Mouse (Mus musculus): ENCODE measurements around the gene Shisa8. TPM values are rescaled to one million over a fixed set of nuclear protein-coding genes. Genes with fewer than 3 reads are reported as not detected.

The Shisa8 gene
- polyA plus RNA-seq, 1 experiment from 2014 or later, result 0.45 TPM

DNA sequence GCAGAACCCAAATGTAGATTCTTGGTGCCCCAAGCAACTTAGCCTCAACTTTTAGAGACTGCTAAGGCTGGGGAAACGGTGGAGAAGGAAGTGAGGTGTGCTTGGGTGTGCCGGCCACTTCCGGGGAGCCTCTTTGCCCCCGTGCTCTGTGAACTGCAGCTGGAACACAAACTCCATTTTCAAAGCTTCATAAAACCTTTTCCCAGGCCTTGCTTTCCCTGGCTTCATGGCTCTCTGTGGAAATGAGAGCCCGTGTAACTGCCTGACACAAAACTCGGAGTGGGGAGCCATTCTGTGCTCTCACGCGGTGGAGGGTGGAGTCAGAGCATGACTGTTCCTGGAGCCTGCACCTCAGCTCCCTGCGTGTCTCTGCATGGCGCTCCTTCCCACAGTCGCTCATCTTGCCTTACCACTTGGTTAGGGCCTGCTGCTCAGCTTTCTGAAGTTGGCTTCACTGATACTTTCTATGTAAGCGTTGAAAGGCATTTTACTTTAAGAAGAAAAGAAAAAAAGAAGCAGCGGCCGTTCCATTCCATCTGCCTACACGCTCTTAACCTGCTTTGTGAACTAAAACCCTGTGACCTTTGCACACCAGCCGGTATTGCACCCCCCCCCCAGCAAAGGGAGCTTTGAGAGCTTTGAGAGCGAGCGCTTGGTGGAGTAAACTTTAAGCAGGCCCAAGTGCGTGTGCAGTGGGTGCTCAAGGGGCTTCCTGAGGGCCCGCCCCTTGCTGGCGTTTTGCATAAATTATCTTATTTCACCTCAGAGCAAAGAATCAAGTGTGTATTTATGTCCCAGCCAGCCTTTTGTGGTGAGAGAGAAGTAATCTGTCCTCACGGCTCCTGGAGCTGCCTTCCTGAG, 46.1 kb downstream of the Shisa8 start:
- Histone ChIP-seq H3K9me3 (replicated peaks) (no peaks in the 10 kb centered on the region), H3K36me3 (peaks cover 17% of the 10 kb centered on the region), H3K9ac (0 out of 2 replicates have a peak overlapping the region, but pooled peaks have one; percentile 1), H3K27me3 (no peaks in the 10 kb centered on the region), H3K4me1 (peaks cover 66% of the 10 kb centered on the region), H3K4me3 (replicated peaks) (peak overlapping the region; percentile 5; the same call in 1 of the 2 replicates), H3K27ac (peak overlapping the region; percentile 93), H3K4me2 (peak overlapping the region; percentile 48)
- ATAC-seq (replicated peaks; ENCODE audit: low FRiP score), result 0 out of 2 replicates have a peak, but pooled peaks have one; percentile 50
- WGBS, result 34% methylated on average over 22 of the region's 22 CpGs

DNA sequence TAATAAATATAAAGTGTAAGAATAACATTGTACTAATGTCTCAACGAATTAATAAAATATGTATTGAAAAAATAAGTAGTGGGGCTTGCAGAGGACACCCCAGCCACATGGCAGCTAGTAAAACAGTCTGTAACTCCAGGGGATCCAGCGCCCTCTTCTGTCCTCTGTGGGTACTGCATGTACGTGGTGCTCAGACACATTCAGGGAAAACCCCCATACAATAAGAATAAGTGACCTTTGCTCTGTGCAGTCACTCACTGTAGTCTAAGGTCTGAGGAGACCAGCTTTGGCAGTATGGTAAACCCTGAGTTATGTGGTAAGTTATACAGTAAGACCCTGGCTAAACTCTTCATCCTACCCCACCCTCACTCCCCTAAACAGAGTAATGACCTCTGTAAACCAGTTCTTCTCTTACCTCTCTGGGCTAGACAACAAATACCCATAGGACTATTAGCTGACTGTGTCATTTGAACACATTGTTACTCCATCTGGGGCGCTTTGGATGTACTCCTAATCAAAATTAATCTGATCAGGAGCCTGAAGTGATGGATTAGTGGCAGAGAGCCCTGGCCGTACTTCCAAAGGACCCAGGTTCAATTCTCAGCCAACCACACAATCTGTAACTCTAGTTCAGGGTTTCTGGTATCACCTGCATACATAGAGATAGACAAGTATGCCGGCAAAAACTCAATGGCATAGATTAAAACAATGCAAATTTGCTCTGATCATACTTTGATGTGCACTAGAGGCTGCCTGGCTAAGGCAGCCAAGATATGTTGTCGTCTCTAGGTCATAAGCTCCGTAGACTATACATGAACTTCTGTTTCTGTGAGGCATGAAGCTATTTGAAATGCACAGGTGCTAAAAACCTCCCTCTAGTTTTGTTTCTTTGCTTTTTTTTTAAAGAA, 47.0 kb downstream of the Shisa8 start:
- no peak for ATAC-seq (replicated peaks; ENCODE audit: low FRiP score)
- peaks cover 75% of the 10 kb centered on the region for H3K4me1 ChIP-seq

DNA sequence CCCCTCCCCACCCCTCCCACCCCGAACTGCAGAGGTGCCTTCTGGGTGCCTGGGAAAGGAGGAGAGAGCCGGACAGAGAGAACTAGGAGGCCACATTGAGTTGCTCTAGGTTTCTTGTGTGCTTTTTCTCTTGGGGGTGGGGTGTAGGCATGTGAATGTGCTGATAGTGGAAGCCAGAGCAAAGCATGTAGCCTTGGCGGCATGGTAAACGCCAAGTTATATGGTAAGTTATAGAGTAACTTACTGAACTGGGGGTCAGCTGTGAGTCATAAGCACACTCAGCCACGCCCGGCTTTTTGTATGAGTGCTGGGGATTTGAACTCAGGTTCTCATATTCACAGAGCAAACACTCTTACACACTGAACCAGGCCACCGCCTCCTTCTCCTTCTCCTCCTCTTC, 48.1 kb downstream of the Shisa8 start:
- no peaks in the 10 kb centered on the region for H3K36me3 ChIP-seq
- H3K9ac ChIP-seq, result no peak overlapping the region
- no peak overlapping the region for H3K4me2 ChIP-seq
- ATAC-seq (replicated peaks; ENCODE audit: low FRiP score), result 0 out of 2 replicates have a peak, but pooled peaks have one; percentile 14
- no peak overlapping the region for H3K4me3 ChIP-seq (replicated peaks)
- H3K27me3 ChIP-seq, result no peaks in the 10 kb centered on the region
- H3K27ac ChIP-seq, result peak overlapping the region; percentile 33
- WGBS, result 67% methylated on average over 7 of the region's 7 CpGs
- H3K4me1 ChIP-seq, result peaks cover 86% of the 10 kb centered on the region
- no peaks in the 10 kb centered on the region for H3K9me3 ChIP-seq (replicated peaks)

More for the DNA sequence above, 47.0 kb downstream of the Shisa8 start:
- WGBS, result 52% methylated on average over 8 of the region's 8 CpGs
- peak overlapping the region; percentile 93 for H3K27ac ChIP-seq
- H3K27me3 ChIP-seq, result no peaks in the 10 kb centered on the region
- H3K4me3 ChIP-seq (replicated peaks), result no peak overlapping the region
- H3K9ac ChIP-seq, result 0 out of 2 replicates have a peak overlapping the region, but pooled peaks have one; percentile 1
- no peaks in the 10 kb centered on the region for H3K9me3 ChIP-seq (replicated peaks)
- H3K4me2 ChIP-seq, result peak overlapping the region; percentile 48
- peaks cover 8% of the 10 kb centered on the region for H3K36me3 ChIP-seq

DNA sequence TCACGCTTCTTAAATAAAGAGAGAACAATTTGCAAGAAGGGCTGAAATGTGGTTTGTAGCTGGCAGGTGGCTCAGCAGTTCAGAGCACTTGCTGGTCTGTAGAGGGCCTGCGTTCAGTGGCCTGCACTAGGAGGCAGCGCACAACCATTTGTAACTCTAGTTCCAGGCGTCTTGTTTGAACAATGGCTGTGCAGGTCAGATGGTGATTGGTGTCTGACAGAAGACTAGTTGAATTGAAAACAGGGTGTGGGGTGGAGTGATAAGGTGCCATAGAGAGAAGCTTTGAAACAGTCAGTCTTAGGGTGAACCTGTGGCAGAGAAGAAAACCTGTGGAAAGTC, 48.6 kb downstream of the Shisa8 start:
- Histone ChIP-seq H3K27ac (peak overlapping the region; percentile 33), H3K36me3 (no peaks in the 10 kb centered on the region), H3K9ac (no peak overlapping the region), H3K4me2 (no peak overlapping the region), H3K27me3 (no peaks in the 10 kb centered on the region), H3K4me1 (peaks cover 87% of the 10 kb centered on the region), H3K4me3 (replicated peaks) (no peak overlapping the region), H3K9me3 (replicated peaks) (no peaks in the 10 kb centered on the region)
- 59% methylated on average over 4 of the region's 4 CpGs for WGBS
- no peak for ATAC-seq (replicated peaks; ENCODE audit: low FRiP score)

DNA sequence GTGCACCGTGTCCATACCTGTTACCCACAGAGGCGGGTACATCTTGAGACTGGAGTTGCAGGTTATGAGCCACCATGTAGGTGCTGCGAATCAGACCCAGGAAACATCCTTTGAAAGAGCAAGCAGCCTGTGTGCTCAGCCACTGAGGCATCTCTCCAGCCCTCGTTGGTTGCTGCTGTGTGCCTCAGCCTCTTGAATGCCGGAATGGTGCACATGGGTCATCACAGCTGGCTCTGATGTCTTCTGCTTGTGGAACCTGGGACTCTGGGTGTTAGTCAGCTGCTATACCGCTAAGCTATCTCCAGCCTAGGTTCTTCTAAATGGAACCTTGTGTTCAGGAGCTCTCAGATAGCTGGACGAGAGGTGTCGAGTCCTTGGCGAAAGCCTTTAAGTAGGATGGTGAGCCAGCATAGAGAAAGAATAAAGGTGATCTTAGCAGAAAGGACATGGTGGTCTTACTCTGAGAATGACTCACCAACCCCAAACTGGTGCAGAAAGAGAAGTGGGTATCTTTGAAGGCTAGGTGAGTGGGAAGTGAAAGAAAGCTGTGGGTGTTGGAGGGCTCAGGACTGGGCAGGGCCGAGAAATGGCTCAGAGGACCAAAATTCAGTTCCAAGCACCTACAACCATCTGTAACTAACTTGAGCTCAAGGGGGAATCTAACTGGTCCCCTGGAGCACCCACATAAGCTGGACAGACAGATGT, 49.1 kb downstream of the Shisa8 start:
- peaks cover 86% of the 10 kb centered on the region for H3K4me1 ChIP-seq
- ATAC-seq (replicated peaks; ENCODE audit: low FRiP score), result no peak
- 81% methylated on average over 10 of the region's 10 CpGs for WGBS
- H3K4me2 ChIP-seq, result no peak overlapping the region
- H3K27ac ChIP-seq, result peak overlapping the region; percentile 33
- no peaks in the 10 kb centered on the region for H3K27me3 ChIP-seq
- no peaks in the 10 kb centered on the region for H3K36me3 ChIP-seq
- H3K4me3 ChIP-seq (replicated peaks), result no peak overlapping the region
- no peaks in the 10 kb centered on the region for H3K9me3 ChIP-seq (replicated peaks)
- H3K9ac ChIP-seq, result no peak overlapping the region

DNA sequence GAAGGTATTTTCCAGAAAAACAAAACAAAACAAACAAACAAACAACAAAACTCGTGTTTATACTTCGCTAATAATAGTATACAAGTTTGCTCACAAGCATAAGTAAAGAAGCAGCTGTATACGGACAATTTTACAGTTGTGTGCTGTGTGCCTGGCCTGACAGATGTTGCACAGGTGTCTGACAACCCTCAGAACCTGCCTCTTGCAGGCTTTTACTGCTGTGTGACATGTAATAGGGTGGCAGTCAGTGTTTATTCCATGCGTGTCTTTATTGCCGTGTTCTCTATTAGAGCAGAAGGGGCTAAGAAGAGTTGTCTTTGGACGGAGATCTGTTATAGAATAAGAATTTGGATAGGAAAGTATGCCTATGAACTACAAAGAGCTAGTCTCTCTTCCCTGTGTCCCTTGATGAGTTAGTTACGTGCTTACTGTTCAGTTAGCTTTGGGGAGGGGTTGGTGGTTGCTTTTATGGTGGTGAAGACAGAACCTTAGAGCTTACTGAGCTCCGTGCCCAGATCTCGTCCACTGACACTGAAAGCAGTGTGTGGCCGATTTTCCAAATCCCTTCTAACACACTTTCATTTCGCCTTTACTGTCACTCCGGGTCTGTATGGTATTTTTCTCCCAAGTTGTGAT, 50.5 kb downstream of the Shisa8 start:
- Histone ChIP-seq H3K9ac (no peak overlapping the region), H3K36me3 (no peaks in the 10 kb centered on the region), H3K4me3 (replicated peaks) (no peak overlapping the region), H3K27ac (no peak overlapping the region), H3K9me3 (replicated peaks) (no peaks in the 10 kb centered on the region), H3K4me1 (peaks cover 85% of the 10 kb centered on the region), H3K4me2 (no peak overlapping the region), H3K27me3 (no peaks in the 10 kb centered on the region)
- WGBS, result 86% methylated on average over 12 of the region's 12 CpGs
- ATAC-seq (replicated peaks; ENCODE audit: low FRiP score), result no peak

DNA sequence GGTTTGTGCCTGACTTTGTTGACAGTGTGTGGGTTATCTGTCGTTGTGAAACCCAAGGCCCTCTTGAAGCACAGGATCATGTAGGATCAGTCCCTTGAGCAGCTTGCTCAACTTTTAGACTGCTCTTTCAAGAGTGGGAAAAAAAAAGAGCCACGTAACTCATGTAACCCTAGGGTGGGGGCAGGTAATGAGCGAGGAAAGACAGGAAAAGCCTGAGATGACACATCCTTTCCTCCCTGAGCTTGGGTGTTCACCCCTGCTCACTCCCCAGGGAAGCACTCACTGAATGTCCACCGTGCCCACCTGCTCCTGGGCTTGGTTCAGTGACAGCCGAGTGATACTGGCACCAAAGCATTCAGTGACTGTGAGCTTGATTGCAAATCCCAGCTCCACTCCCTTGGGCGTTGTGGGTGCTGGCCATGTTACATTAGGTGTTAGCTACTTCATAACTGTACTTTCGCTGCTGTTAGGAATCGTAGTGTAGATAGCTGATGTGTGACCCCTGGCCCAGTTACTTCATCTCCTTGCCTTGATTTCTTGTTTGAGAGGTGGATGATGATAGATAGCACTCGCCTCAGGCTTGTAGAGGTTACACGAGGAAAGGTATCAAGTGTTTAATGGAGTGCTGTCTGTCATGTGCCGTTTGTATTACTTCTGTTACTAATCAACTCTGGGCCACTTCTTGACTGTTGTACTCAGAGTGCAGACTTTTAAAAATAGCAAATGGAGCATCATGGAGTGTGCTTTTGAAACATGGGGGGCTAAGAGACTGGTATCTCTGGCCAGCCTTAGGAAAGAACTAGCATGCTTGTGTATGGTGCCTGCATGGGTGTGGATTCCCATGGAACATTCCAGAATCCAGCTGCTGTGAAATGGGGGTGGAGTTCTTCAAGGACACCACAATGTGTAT, 51.6 kb downstream of the Shisa8 start:
- Histone ChIP-seq H3K9ac (no peak overlapping the region), H3K9me3 (replicated peaks) (no peaks in the 10 kb centered on the region), H3K4me1 (peaks cover 78% of the 10 kb centered on the region), H3K4me2 (no peak overlapping the region), H3K4me3 (replicated peaks) (no peak overlapping the region), H3K27me3 (no peaks in the 10 kb centered on the region), H3K36me3 (0 out of 2 replicates have a peak, but pooled peaks cover 8% of the 10 kb centered on the region), H3K27ac (no peak overlapping the region)
- ATAC-seq (replicated peaks; ENCODE audit: low FRiP score), result no peak
- WGBS, result 61% methylated on average over 11 of the region's 11 CpGs

DNA sequence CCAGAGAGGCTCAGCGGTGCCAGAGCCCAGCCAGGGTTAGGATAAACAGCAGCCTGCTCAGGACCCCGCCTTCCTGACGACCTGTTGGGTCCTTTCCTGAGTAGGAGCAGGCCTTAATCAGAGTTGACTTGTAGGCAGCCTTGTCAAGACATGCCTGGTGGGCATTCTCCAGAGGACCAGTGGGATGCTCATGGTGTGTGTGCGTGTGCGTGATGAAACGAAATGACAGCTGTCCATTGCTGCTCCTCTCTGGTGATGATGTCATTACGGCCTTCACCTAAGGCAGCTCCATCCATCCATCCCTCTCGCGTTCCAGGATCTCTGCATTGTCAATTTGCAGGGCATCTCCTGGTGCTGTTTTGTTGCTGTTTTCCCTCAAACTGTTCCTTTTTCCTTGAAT, 53.1 kb downstream of the Shisa8 start:
- Histone ChIP-seq H3K27ac (peak overlapping the region; percentile 76; the same call in 1 of the 2 replicates), H3K9me3 (replicated peaks) (no peaks in the 10 kb centered on the region), H3K4me3 (replicated peaks) (no peak overlapping the region), H3K27me3 (no peaks in the 10 kb centered on the region), H3K9ac (no peak overlapping the region), H3K4me1 (peaks cover 67% of the 10 kb centered on the region), H3K36me3 (0 out of 2 replicates have a peak, but pooled peaks cover 8% of the 10 kb centered on the region), H3K4me2 (no peak overlapping the region)
- no peak for ATAC-seq (replicated peaks; ENCODE audit: low FRiP score)
- 88% methylated on average over 9 of the region's 9 CpGs for WGBS

DNA sequence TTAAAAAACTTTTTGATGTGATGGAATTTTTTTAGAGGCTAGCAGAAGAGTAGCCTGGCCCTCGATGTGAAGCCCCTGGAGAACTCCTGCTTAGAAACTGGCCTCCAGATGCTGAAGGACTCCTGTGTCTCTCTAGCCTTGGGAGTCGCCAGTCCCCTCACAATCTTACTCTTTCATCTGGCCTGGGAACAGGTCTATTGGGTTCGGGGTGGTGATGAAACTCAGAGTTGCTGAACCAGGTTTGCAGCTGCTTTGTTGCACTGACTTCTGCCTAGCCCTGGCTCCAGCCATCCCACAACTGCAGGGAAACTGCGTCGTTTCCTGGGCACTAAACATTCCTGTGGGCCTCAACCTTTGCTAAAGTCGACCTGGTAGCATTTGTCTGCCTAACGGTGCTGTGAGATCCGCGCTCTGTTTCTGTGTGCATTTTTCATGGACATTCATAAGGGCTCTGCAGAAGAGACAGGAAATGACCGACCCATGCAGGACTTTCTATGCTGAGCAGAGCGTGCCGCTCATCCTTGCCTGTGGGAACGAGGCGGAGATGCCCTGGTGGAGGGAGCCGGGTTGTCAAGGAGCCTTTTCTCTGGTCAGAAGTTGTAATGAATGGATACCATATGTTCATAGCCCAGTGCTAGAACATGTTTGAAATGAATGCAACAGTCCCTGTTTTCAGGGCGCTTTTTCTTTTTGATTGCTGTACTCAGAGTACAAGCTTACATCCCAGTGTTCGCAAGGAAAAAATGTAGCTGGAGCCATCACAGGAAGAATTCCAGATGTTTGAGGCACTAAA, 54.2 kb downstream of the Shisa8 start:
- H3K4me1 ChIP-seq, result peaks cover 58% of the 10 kb centered on the region
- H3K36me3 ChIP-seq, result 0 out of 2 replicates have a peak, but pooled peaks cover 8% of the 10 kb centered on the region
- H3K9ac ChIP-seq, result no peak overlapping the region
- H3K27me3 ChIP-seq, result no peaks in the 10 kb centered on the region
- H3K9me3 ChIP-seq (replicated peaks), result no peaks in the 10 kb centered on the region
- no peak for ATAC-seq (replicated peaks; ENCODE audit: low FRiP score)
- 38% methylated on average over 17 of the region's 17 CpGs for WGBS
- H3K27ac ChIP-seq, result peak overlapping the region; percentile 76
- no peak overlapping the region for H3K4me3 ChIP-seq (replicated peaks)
- H3K4me2 ChIP-seq, result peak overlapping the region; percentile 9; the same call in 1 of the 2 replicates

DNA sequence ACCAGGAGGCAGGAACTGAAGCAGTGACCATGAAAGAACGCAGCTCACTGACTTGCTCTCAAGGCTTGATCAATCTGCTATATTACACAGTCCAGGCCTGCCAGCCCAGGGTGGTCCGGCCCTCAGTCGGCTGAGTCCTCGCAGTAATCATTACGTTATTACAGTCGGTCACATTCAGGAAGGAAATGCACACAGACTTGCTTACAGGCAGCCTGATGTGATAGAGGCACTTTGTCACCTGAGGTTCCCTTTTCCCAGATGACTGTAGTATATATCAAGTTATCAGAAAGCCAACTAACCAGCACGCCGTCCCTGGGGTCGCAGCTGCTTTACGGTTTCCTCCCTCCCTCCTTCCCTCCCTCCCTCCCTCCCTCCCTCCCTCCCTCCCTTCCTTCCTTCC, 55.7 kb downstream of the Shisa8 start:
- peaks cover 60% of the 10 kb centered on the region for H3K4me1 ChIP-seq
- no peak overlapping the region for H3K4me2 ChIP-seq
- no peak for ATAC-seq (replicated peaks; ENCODE audit: low FRiP score)
- H3K9me3 ChIP-seq (replicated peaks), result no peaks in the 10 kb centered on the region
- H3K9ac ChIP-seq, result no peak overlapping the region
- no peak overlapping the region for H3K27ac ChIP-seq
- H3K4me3 ChIP-seq (replicated peaks), result no peak overlapping the region
- 0 out of 2 replicates have a peak, but pooled peaks cover 8% of the 10 kb centered on the region for H3K36me3 ChIP-seq
- WGBS, result 61% methylated on average over 10 of the region's 10 CpGs
- no peaks in the 10 kb centered on the region for H3K27me3 ChIP-seq

Measured in kidney, embryonic 15.5 days (tissue).